Mouse (Mus musculus) heart, adult 2 months (tissue): ENCODE results near the gene Ptprd.

ENCODE experiments used
- CTCF ChIP-seq: fragments of 200-600 bp; IDR thresholded peaks from 2 replicates; pipeline ENCODE4 v1.8.1; 2022; ENCODE audit warnings: antibody characterized with exemption, mild to moderate bottlenecking, moderate library complexity
- POLR2A ChIP-seq: fragments of 200-500 bp; IDR thresholded peaks from 2 replicates; pipeline ENCODE4 v1.6.1; 2011; ENCODE audit warnings: mild to moderate bottlenecking, low read depth, low read length, control low read depth; ENCODE audit not compliant: insufficient read depth

DNA sequence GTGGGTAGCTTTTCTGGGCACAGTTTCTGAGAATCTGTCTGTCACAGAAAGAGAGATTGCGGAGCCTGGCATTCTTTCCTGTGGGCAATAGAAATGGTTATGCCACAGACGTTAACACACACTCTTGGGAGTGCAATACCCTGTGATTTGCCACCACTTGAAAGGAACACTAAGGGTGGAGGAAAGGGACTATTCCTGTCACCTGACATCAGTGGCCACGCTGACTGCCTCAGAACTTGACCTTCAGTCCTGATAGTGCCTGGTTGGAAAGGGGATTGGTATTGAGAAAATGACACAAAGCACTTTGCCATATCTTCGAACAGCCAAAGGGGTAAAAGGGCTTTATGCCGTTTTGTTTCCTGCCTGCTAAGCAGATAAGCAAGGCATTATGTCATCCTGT, 1750.4 kb downstream of the Ptprd start:
- TF ChIP-seq CTCF (no peak), POLR2A (no peak)
